9 mouse cellular contexts compared by ENCODE assay signal in genomic region chr2:36011331-36011825, GRCm38 (mm10). TPM values are rescaled to one million over a fixed set of nuclear protein-coding genes. Genes with fewer than 3 reads are reported as not detected.
A peak's percentile ranks its signal among the peaks of the same experiment; 100 is the strongest.
DNase-seq lines count a peak whose midpoint lies in the region; ATAC-seq and TF ChIP-seq lines count a peak whose summit lies in the region.
"Had no signal": no experiment of that assay in that cellular context is flagged by ENCODE, and none has a peak within 500 bp of the region (broad histone marks: within the 10 kb centered on the region; RNA-seq: fewer than 3 reads in every experiment).

No protein-coding gene starts in this region.

- under 1% methylated on average over 44 of the region's 44 CpGs for WGBS in heart, embryonic 13.5 days
- under 1% methylated on average over 44 of the region's 44 CpGs for WGBS in hindbrain, embryonic 13.5 days
- WGBS in limb, embryonic 11.5 days = under 1% methylated on average over 44 of the region's 44 CpGs

- H3K36me3 ChIP-seq in heart, embryonic 13.5 days = no peaks in the 10 kb centered on the region
- H3K36me3 ChIP-seq in hindbrain, embryonic 13.5 days = no peaks in the 10 kb centered on the region
- no peaks in the 10 kb centered on the region for H3K36me3 ChIP-seq in limb, embryonic 11.5 days (ENCODE audit: control insufficient read depth, insufficient read depth, low read length)
- H3K36me3 ChIP-seq in myocyte (ENCODE audit: control insufficient read depth, insufficient read depth) = no peaks in the 10 kb centered on the region

- ATAC-seq in heart, embryonic 13.5 days (ENCODE audit: extremely low read depth, insufficient number of reproducible peaks, low FRiP score, low TSS enrichment) = no peak
- ATAC-seq in hindbrain, embryonic 13.5 days (ENCODE audit: low FRiP score) = peak; percentile 32; the same call in 1 of the 2 replicates
- no peak for ATAC-seq in limb, embryonic 11.5 days (ENCODE audit: insufficient number of reproducible peaks, low FRiP score, low TSS enrichment, low read depth)
- no peak for ATAC-seq in inflammation-experienced regulatory T-cells, adult 6 months

- peak overlapping the region; percentile 78 for H3K9ac ChIP-seq in heart, embryonic 13.5 days
- peak overlapping the region; percentile 72 for H3K9ac ChIP-seq in hindbrain, embryonic 13.5 days
- peak overlapping the region; percentile 48 for H3K9ac ChIP-seq in limb, embryonic 11.5 days (ENCODE audit: low read length)

- peak overlapping the region; percentile 61 for H3K4me3 ChIP-seq in heart, embryonic 13.5 days
- H3K4me3 ChIP-seq in cortical plate, adult 2 months (ENCODE audit: insufficient read depth, low read length) = peak overlapping the region; percentile 37
- H3K4me3 ChIP-seq in hindbrain, embryonic 13.5 days = peak overlapping the region; percentile 48
- peak overlapping the region; percentile 42 for H3K4me3 ChIP-seq in limb, embryonic 11.5 days (ENCODE audit: low read depth, low read length)
- no peak overlapping the region for H3K4me3 ChIP-seq in myocyte

- DNase-seq in heart, adult 8-10 months (ENCODE audit: low spot score) = no peak
- peak; percentile 55 for DNase-seq in limb, embryonic 11.5 days (ENCODE audit: low spot score)
- DNase-seq in ovary, postnatal 10 days (ENCODE audit: low spot score) = no peak

- no peak overlapping the region for H3K27ac ChIP-seq in heart, embryonic 13.5 days (replicated peaks)
- no peak overlapping the region for H3K27ac ChIP-seq in cortical plate, adult 2 months (ENCODE audit: insufficient read depth, low read length)
- no peak overlapping the region for H3K27ac ChIP-seq in hindbrain, embryonic 13.5 days
- no peak overlapping the region for H3K27ac ChIP-seq in limb, embryonic 11.5 days (replicated peaks; ENCODE audit: low read depth, low read length)

- no peak for TF ChIP-seq POLR2A in cortical plate, adult 2 months (IDR thresholded peaks at IDR 0.05; ENCODE audit: extremely low read depth, insufficient read depth, low read length)
- TF ChIP-seq POLR2A in myocyte (IDR thresholded peaks at IDR 0.05; ENCODE audit: insufficient read length, low read depth) = no peak

- peak overlapping the region; percentile 92 for H3K4me2 ChIP-seq in heart, embryonic 13.5 days
- H3K4me2 ChIP-seq in hindbrain, embryonic 13.5 days = peak overlapping the region; percentile 77
- peak overlapping the region; percentile 78 for H3K4me2 ChIP-seq in limb, embryonic 11.5 days (ENCODE audit: low read depth, severe bottlenecking)
- peak overlapping the region; percentile 37 for H3K4me2 ChIP-seq in myocyte (ENCODE audit: low read depth)

- H3K9me3 ChIP-seq in heart, embryonic 13.5 days = no peaks in the 10 kb centered on the region
- no peaks in the 10 kb centered on the region for H3K9me3 ChIP-seq in hindbrain, embryonic 13.5 days
- no peaks in the 10 kb centered on the region for H3K9me3 ChIP-seq in limb, embryonic 11.5 days (ENCODE audit: control insufficient read depth, low read length)

- H3K4me1 ChIP-seq in heart, embryonic 13.5 days = peaks cover 16% of the 10 kb centered on the region
- H3K4me1 ChIP-seq in cortical plate, adult 2 months (ENCODE audit: control insufficient read depth, insufficient read depth, low read length) = peaks cover 3% of the 10 kb centered on the region; the same call in 1 of the 2 replicates
- H3K4me1 ChIP-seq in hindbrain, embryonic 13.5 days (replicated peaks) = peaks cover 13% of the 10 kb centered on the region
- no peaks in the 10 kb centered on the region for H3K4me1 ChIP-seq in limb, embryonic 11.5 days (ENCODE audit: control insufficient read depth, insufficient read depth, low read length)

- H3ac ChIP-seq in myocyte (ENCODE audit: control insufficient read depth, insufficient read length) = no peak overlapping the region

- TF ChIP-seq CTCF in cortical plate, adult 2 months (IDR thresholded peaks at IDR 0.05; ENCODE audit: extremely low read depth, insufficient read depth, low read length) = no peak

- no peaks in the 10 kb centered on the region for H3K79me2 ChIP-seq in myocyte (ENCODE audit: control insufficient read depth, insufficient read depth)

- peaks cover 55% of the 10 kb centered on the region for H3K27me3 ChIP-seq in heart, embryonic 13.5 days (replicated peaks)
- H3K27me3 ChIP-seq in hindbrain, embryonic 13.5 days = peaks cover 29% of the 10 kb centered on the region
- H3K27me3 ChIP-seq in limb, embryonic 11.5 days (ENCODE audit: control insufficient read depth, insufficient read depth, low read length) = peaks cover 24% of the 10 kb centered on the region
- no peaks in the 10 kb centered on the region for H3K27me3 ChIP-seq in myocyte (ENCODE audit: control insufficient read depth, insufficient read depth, insufficient read length)
- H3K27me3 ChIP-seq: Patski had no signal

TF ChIP-seq in myocyte, 11 proteins besides CTCF, POLR2A, EP300 and RAD21:
- TF ChIP-seq E2F4 (IDR thresholded peaks at IDR 0.05; ENCODE audit: insufficient read depth) = no peak
- no peak for TF ChIP-seq CEBPB (IDR thresholded peaks at IDR 0.05; ENCODE audit: insufficient read depth, poor library complexity, severe bottlenecking)
- no peak for TF ChIP-seq MYOG (IDR thresholded peaks at IDR 0.05; ENCODE audit: control insufficient read depth in 1 of 3, insufficient read depth in 1 of 3, insufficient read length in 2 of 3, low read depth in 2 of 3)
- no peak for TF ChIP-seq TCF12 (IDR thresholded peaks at IDR 0.05; ENCODE audit: insufficient read depth, poor library complexity, severe bottlenecking)
- TF ChIP-seq REST (IDR thresholded peaks at IDR 0.05; ENCODE audit: insufficient read depth, insufficient read length) = no peak
- TF ChIP-seq MAX (IDR thresholded peaks at IDR 0.05; ENCODE audit: low read depth) = no peak
- TF ChIP-seq TCF3 (IDR thresholded peaks at IDR 0.05; ENCODE audit: insufficient read length, low read depth) = no peak
- no peak for TF ChIP-seq POLR2AphosphoS2 (IDR thresholded peaks at IDR 0.05; ENCODE audit: insufficient read length, low read depth)
- TF ChIP-seq MYOD1 (IDR thresholded peaks at IDR 0.05; ENCODE audit: control insufficient read depth in 1 of 3, insufficient read length in 2 of 3, low read depth in 2 of 3) = no peak
- no peak for TF ChIP-seq USF1 (IDR thresholded peaks at IDR 0.05; ENCODE audit: low read depth)
- no peak for TF ChIP-seq SRF (IDR thresholded peaks at IDR 0.05; ENCODE audit: control insufficient read depth, insufficient read length, low read depth)

RNA-seq across cellular contexts. Expression of gene Ttll11, which starts 31.7 kb away (rescaled TPM):
- 0.84 and 0.86 TPM in 2 replicates for polyA plus RNA-seq in heart, embryonic 13.5 days (2015; fragmentation: Nextera tagmentation; extraction: Ambion mirVana)
- total RNA-seq in heart, adult 8-10 months (2022) = 1 to 10 TPM; 1.5 to 2.7 (median 1.8) TPM
- 36.1 and 36.2 TPM in 2 replicates for polyA plus RNA-seq in cortical plate, adult 2 months (2012; rRNA removed)
- polyA plus RNA-seq in hindbrain, embryonic 13.5 days (2015; fragmentation: Nextera tagmentation; extraction: Ambion mirVana) = 4.1 and 4.3 TPM in 2 replicates
- 0.74 and 0.97 TPM in 2 replicates for polyA plus RNA-seq in limb, embryonic 11.5 days (2014; fragmentation: Nextera tagmentation; extraction: Ambion mirVana)
- polyA plus RNA-seq in myocyte (2012; fragmentation: generic; extraction: Trizol) = 9.8 TPM
- polyA plus RNA-seq in inflammation-experienced regulatory T-cells, adult 6 months (2017; shearing (Covaris generic)) = not detected

RNA-seq across cellular contexts. Expression of gene Ndufa8, which starts 37.8 kb away (rescaled TPM):
- polyA plus RNA-seq in heart, embryonic 13.5 days (2015; fragmentation: Nextera tagmentation; extraction: Ambion mirVana) = 363 and 394 TPM in 2 replicates
- 100 to 1,000 TPM; 642 to 707 (median 697) TPM for total RNA-seq in heart, adult 8-10 months (2022)
- 218 and 219 TPM in 2 replicates for polyA plus RNA-seq in cortical plate, adult 2 months (2012; rRNA removed)
- 261 and 262 TPM in 2 replicates for polyA plus RNA-seq in hindbrain, embryonic 13.5 days (2015; fragmentation: Nextera tagmentation; extraction: Ambion mirVana)
- polyA plus RNA-seq in limb, embryonic 11.5 days (2014; fragmentation: Nextera tagmentation; extraction: Ambion mirVana) = 195 and 196 TPM in 2 replicates
- polyA plus RNA-seq in myocyte (2012; fragmentation: generic; extraction: Trizol) = 299 TPM
- 100 to 1,000 TPM; 164 to 233 (median 170) TPM for polyA plus RNA-seq in inflammation-experienced regulatory T-cells, adult 6 months (2017; shearing (Covaris generic))

RNA-seq across cellular contexts. Expression of gene Morn5, which starts 37.9 kb away (rescaled TPM):
- not detected in 2 replicates for polyA plus RNA-seq in heart, embryonic 13.5 days (2015; fragmentation: Nextera tagmentation; extraction: Ambion mirVana)
- total RNA-seq in heart, adult 8-10 months (2022) = not detected
- 1.8 and 2.2 TPM in 2 replicates for polyA plus RNA-seq in cortical plate, adult 2 months (2012; rRNA removed)
- 1.9 and 5.7 TPM in 2 replicates for polyA plus RNA-seq in hindbrain, embryonic 13.5 days (2015; fragmentation: Nextera tagmentation; extraction: Ambion mirVana)
- not detected in 2 replicates for polyA plus RNA-seq in limb, embryonic 11.5 days (2014; fragmentation: Nextera tagmentation; extraction: Ambion mirVana)
- polyA plus RNA-seq in myocyte (2012; fragmentation: generic; extraction: Trizol) = 0.16 TPM
- polyA plus RNA-seq in inflammation-experienced regulatory T-cells, adult 6 months (2017; shearing (Covaris generic)) = not detected

Comparison
In these comparisons a context has a peak if more than half of its experiments do, and no peak if none do; other contexts are left out.
1. H3K4me2 ChIP-seq: peak in every context shown above with its lines; median percentile 92 in heart, embryonic 13.5 days; 78 in limb, embryonic 11.5 days; 77 in hindbrain, embryonic 13.5 days; 37 in myocyte.